Mouse (Mus musculus) hindbrain, postnatal 0 days (tissue): Measurements from ENCODE around the gene Myl9. TPM values are rescaled to one million over a fixed set of nuclear protein-coding genes. Genes with fewer than 3 reads are reported as not detected.
A peak's percentile ranks its signal among the peaks of the same experiment; 100 is the strongest.

Source experiments
- ATAC-seq: fragments of 200-750 bp; cut with Nextera tagmentation; 2 replicates; pipeline ENCODE4 v1.8.0; 2017; ENCODE audit warnings: mild to moderate bottlenecking, moderate TSS enrichment, moderate library complexity
- DNase-seq: peaks from one replicate; pipeline ENCODE4 v3.0.0-alpha.2; 2015; ENCODE audit warnings: low spot score
- H3K27ac ChIP-seq: fragments of 300-500 bp; sonication (generic); 2 replicates; pipeline ENCODE4 v1.5.1; 2014; ENCODE audit warnings: mild to moderate bottlenecking
- H3K27me3 ChIP-seq: fragments of 300-500 bp; sonication (generic); 2 replicates; pipeline ENCODE4 v1.6.1; 2014; ENCODE audit warnings: low read length, mixed read lengths; ENCODE audit not compliant: insufficient read depth
- H3K36me3 ChIP-seq: fragments of 300-500 bp; sonication (generic); 2 replicates; pipeline ENCODE4 v1.6.1; 2014; ENCODE audit warnings: low read length, mixed read lengths; ENCODE audit not compliant: insufficient read depth
- H3K4me1 ChIP-seq: fragments of 300-500 bp; sonication (generic); 2 replicates; pipeline ENCODE4 v1.6.1; 2014; ENCODE audit warnings: antibody characterized with exemption, low read length, mixed read lengths; ENCODE audit not compliant: insufficient read depth
- H3K4me2 ChIP-seq: fragments of 300-500 bp; sonication (generic); 2 replicates; pipeline ENCODE4 v1.6.1; 2014; ENCODE audit warnings: low read depth, mild to moderate bottlenecking, low read length, moderate library complexity, mixed read lengths
- H3K4me3 ChIP-seq: fragments of 300-500 bp; sonication (generic); 2 replicates; pipeline ENCODE4 v1.5.1; 2014; ENCODE audit warnings: low read length
- H3K9ac ChIP-seq: fragments of 300-500 bp; sonication (generic); replicated peaks from 2 replicates; pipeline ENCODE4 v1.6.1; 2014; ENCODE audit warnings: mild to moderate bottlenecking, low read length, moderate library complexity, mixed read lengths
- H3K9me3 ChIP-seq: fragments of 300-500 bp; sonication (generic); 2 replicates; pipeline ENCODE4 v1.6.1; 2016; ENCODE audit warnings: low read length, mixed read lengths
- CTCF ChIP-seq: IDR thresholded peaks from 2 replicates; pipeline ENCODE4 v1.5.1; 2016; ENCODE audit warnings: antibody characterized with exemption, control low read depth, low read depth
- WGBS: fragments of 180-500 bp; shearing (Covaris S2); extraction: QIAGEN DNeasy Blood & Tissue Kit; methylation state at CpG from one replicate; pipeline ENCODE4 v1.1.7; 2014; 5-methylcytosine and 5-hydroxymethylcytosine counted together
- polyA plus RNA-seq: library from polyadenylated mRNA; unstranded; fragments of >200 nt; fragmentation: Nextera tagmentation; extraction: Ambion mirVana; gene quantifications from 2 replicates; pipeline ENCODE4 v1.2.1, GENCODE M21; 2015
- total RNA-seq: library from RNA; depleted of rRNA; stranded (reverse); fragments of >200 nt; gene quantifications from 2 replicates; pipeline ENCODE4 v1.2.3, GENCODE M21; 2014

The Myl9 gene
- total and polyA plus RNA-seq, 2 experiments from 2014 or later: 38.4 TPM

DNA sequence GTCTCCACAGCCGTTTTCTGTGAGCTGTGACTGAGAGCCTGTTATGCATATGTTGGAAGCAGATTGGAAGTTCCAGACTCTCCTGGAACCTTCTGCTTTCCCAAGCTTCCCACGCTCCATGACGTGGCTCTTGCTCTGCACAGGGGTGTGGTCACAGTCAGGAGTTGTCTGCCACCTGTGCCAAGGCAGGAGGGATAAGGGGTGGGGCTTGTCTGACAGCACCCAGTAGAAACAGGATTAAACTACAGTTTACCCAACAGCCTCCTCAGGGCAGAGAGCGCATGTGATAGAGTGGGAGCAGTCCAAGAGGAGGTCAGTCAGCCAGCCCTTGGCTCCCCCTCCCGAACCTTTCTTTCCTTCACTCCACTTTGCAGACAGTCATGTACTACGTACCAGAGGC, 43.1 kb upstream of the Myl9 start:
- peaks cover 6% of the 10 kb centered on the region for H3K4me1 ChIP-seq
- 54% methylated on average over 6 of the region's 6 CpGs for WGBS

DNA sequence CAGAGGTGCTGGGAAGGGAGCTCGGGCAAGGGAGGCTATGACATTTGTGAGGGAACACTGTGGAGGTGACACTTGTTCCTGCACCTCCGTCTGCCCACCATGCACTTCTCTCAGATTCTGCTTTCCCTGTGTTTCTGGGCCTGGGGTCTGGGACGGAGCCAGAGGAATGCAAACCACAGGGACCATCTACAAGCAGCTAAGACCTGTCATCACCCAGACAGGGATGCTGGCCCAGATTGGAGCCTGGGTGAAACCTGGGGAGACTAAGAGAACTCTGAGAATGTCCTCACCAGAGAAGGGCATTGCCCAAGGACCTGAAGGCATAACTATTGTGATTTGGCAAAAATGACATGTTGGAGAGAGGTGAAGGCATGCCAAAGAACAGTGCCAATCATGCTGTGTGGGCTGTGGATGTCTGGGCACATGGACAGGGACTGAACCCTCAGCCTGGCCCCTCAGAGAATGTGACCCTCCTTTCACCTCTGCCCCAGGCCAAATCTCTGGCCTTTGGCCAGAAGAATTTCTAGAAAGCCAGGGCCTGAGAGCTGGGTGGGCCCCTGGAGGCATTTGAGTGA, 39.4 kb upstream of the Myl9 start:
- Histone ChIP-seq H3K9me3 (no peaks in the 10 kb centered on the region), H3K4me2 (no peak overlapping the region), H3K27ac (no peak overlapping the region), H3K36me3 (no peaks in the 10 kb centered on the region), H3K4me3 (no peak overlapping the region), H3K9ac (no peak overlapping the region), H3K27me3 (no peaks in the 10 kb centered on the region), H3K4me1 (peaks cover 4% of the 10 kb centered on the region; the same call in 1 of the 2 replicates)
- DNase-seq (no peak), ATAC-seq (no peak)
- 52% methylated on average over 3 of the region's 3 CpGs for WGBS
- TF ChIP-seq CTCF: no peak

More for the DNA sequence above, 43.1 kb upstream of the Myl9 start:
- Histone ChIP-seq H3K4me2 (no peak overlapping the region), H3K36me3 (no peaks in the 10 kb centered on the region), H3K27ac (peak overlapping the region; percentile 1; the same call in 1 of the 2 replicates), H3K9ac (no peak overlapping the region), H3K27me3 (no peaks in the 10 kb centered on the region), H3K4me3 (no peak overlapping the region), H3K9me3 (no peaks in the 10 kb centered on the region)
- no peak for TF ChIP-seq CTCF
- peak; percentile 41 for ATAC-seq
- DNase-seq: no peak

DNA sequence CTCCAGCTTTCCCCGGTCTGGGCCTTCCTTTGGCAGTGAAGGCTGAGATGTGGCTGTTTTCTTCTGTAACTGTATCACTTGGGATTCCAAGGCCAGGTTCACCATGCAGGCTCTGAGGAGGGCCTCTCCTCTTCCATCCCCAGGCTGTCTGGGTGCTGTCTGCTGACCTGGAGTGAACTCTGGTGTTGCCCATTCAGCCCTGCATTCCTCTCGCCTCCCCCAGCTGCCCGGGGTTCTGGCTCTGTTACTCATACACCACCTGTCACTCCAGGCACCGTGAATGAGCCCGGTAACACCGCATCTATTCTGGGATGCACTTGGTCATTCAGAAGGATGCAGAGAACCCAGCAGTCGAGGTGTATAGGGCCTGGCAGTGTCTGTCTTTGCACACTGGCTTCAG, 38.4 kb upstream of the Myl9 start:
- DNase-seq (no peak), ATAC-seq (no peak)
- Histone ChIP-seq H3K27me3 (no peaks in the 10 kb centered on the region), H3K9ac (no peak overlapping the region), H3K36me3 (no peaks in the 10 kb centered on the region), H3K4me2 (no peak overlapping the region), H3K27ac (no peak overlapping the region), H3K9me3 (no peaks in the 10 kb centered on the region), H3K4me1 (peaks cover 7% of the 10 kb centered on the region; the same call in 1 of the 2 replicates), H3K4me3 (no peak overlapping the region)
- 33% methylated on average over 7 of the region's 7 CpGs for WGBS
- TF ChIP-seq CTCF: no peak

DNA sequence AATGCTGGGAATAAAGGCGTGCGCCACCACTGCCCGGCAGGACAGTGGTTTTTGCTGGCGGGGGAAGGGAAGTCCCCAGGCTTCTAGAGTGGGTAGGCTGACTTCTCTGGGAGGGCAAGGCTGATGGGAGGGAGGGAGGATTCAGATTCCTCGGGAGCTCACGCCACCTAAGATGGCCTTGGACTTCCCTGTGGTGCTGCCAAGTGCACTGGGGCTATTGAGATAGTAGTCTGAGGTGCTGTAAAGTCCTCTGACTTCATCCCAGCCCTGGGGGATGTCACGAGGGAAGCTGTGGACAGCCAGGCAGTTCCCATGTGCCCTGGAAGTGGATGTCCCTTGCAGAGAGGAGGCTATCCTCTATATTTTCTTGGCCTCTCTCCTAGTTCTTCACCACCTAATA, 37.2 kb upstream of the Myl9 start:
- Histone ChIP-seq H3K4me2 (no peak overlapping the region), H3K27ac (no peak overlapping the region), H3K36me3 (no peaks in the 10 kb centered on the region), H3K4me3 (no peak overlapping the region), H3K9me3 (no peaks in the 10 kb centered on the region), H3K27me3 (no peaks in the 10 kb centered on the region), H3K4me1 (peaks cover 11% of the 10 kb centered on the region; the same call in 1 of the 2 replicates), H3K9ac (no peak overlapping the region)
- 75% methylated on average over 7 of the region's 7 CpGs for WGBS
- no peak for DNase-seq
- no peak for ATAC-seq
- TF ChIP-seq CTCF: no peak

DNA sequence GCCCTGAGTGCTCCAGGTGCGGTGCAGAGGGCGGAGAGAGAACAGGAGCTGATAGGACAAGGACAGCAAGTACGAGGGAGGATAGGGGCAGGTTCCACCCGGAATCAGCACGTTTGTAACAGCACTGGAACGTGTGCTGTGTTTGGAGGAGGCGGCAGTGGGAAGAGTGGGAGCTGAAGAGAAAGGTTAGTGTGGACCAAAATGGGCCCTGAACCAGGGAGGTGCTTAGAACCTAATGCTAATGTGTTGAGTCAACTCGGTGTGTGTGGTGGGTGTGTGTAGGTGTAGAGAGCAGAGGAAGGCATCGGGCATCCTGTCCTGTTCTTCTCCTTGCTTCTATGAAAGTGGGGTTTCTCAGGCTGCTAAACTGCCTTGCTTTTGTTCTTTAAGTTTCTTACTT, 34.0 kb upstream of the Myl9 start:
- Histone ChIP-seq H3K9ac (no peak overlapping the region), H3K27ac (no peak overlapping the region; the same call in 1 of the 2 replicates), H3K4me1 (0 out of 2 replicates have a peak, but pooled peaks cover 10% of the 10 kb centered on the region), H3K4me3 (no peak overlapping the region), H3K9me3 (no peaks in the 10 kb centered on the region), H3K4me2 (no peak overlapping the region), H3K27me3 (no peaks in the 10 kb centered on the region), H3K36me3 (0 out of 2 replicates have a peak, but pooled peaks cover under 1% of the 10 kb centered on the region)
- 87% methylated on average over 9 of the region's 9 CpGs for WGBS
- DNase-seq (no peak), ATAC-seq (no peak)
- TF ChIP-seq CTCF: no peak

DNA sequence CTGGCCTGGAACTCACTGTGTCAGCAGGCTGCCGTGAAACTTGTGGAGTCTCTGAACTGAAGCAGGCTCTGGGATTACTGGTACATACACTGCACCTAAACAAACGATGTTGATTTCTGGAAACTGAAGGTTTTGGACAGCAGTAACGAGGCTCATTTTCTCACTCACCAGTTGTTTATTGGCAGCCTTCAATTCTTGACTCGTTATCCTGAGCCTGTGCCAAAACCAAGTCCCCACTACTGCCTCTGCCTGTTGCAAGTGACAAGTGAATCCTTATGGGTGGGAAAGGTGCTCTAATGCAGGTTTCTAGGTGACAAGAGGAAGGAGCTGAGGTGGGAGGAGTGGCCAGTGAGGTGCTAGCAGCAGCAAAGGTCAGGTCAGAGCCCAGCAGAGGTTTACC, 33.2 kb upstream of the Myl9 start:
- no peak overlapping the region for H3K9ac ChIP-seq
- H3K36me3 ChIP-seq: 0 out of 2 replicates have a peak, but pooled peaks cover 7% of the 10 kb centered on the region
- H3K4me1 ChIP-seq: 0 out of 2 replicates have a peak, but pooled peaks cover 10% of the 10 kb centered on the region
- ATAC-seq: no peak
- no peak for DNase-seq
- WGBS: 30% methylated on average over 4 of the region's 4 CpGs
- H3K4me3 ChIP-seq: no peak overlapping the region
- no peaks in the 10 kb centered on the region for H3K27me3 ChIP-seq
- no peak overlapping the region for H3K4me2 ChIP-seq
- H3K9me3 ChIP-seq: no peaks in the 10 kb centered on the region
- 0 out of 2 replicates have a peak overlapping the region, but pooled peaks have one; percentile 21 for H3K27ac ChIP-seq
- TF ChIP-seq CTCF: no peak

DNA sequence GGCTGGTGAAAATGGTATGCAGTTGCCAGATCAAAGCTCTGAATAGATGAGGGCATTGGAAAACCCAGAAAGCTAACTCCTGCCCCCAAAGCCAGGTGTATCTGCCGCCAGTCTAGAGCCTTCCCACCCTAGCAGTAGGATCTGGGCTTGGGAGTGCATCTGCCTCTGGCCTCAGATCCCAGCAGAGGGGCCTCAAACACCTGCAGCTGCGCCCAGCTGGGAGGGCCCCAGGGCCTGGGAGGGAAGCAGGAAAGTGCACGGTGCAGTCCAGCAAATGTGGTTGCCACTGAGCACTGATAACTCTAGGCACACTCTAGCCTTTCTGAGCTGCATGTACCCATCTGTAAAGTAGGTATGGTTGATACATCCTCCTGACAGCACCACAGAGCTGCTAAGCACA, 32.0 kb upstream of the Myl9 start:
- DNase-seq (no peak), ATAC-seq (no peak)
- Histone ChIP-seq H3K27ac (no peak overlapping the region), H3K36me3 (peaks cover 15% of the 10 kb centered on the region), H3K27me3 (no peaks in the 10 kb centered on the region), H3K4me2 (no peak overlapping the region), H3K9me3 (no peaks in the 10 kb centered on the region), H3K4me3 (no peak overlapping the region), H3K9ac (no peak overlapping the region), H3K4me1 (0 out of 2 replicates have a peak, but pooled peaks cover 10% of the 10 kb centered on the region)
- 67% methylated on average over 3 of the region's 3 CpGs for WGBS
- no peak for TF ChIP-seq CTCF
